Comparison of ENCODE assay signal across 9 mouse cellular contexts in genomic region chr5:112640651-112641050, GRCm38 (mm10).
DNase-seq lines count a peak whose midpoint lies in the region; ATAC-seq and TF ChIP-seq lines count a peak whose summit lies in the region.
"Had no signal": no experiment of that assay in that cellular context is flagged by ENCODE, and none has a peak within 500 bp of the region (broad histone marks: within the 10 kb centered on the region; RNA-seq: fewer than 3 reads in every experiment).

No protein-coding gene starts in this region.

- H3K4me1 ChIP-seq in intestine, postnatal 0 days (replicated peaks; ENCODE audit: control insufficient read depth, insufficient read depth, low read length): no peaks in the 10 kb centered on the region

- no peak overlapping the region for H3K4me3 ChIP-seq in intestine, postnatal 0 days (ENCODE audit: low read depth, low read length)

- ATAC-seq in intestine, postnatal 0 days: peak; percentile 61; the same call in 1 of the 2 replicates
- 0 out of 2 replicates have a peak, but pooled peaks have one; percentile 19 for ATAC-seq in neutrophil, adult 5-6 weeks (ENCODE audit: extremely low read depth, insufficient number of reproducible peaks, low FRiP score, poor library complexity, severe bottlenecking)

- TF ChIP-seq CTCF in intestine, postnatal 0 days (IDR thresholded peaks at IDR 0.05; ENCODE audit: low read depth): no peak

- H3K4me2 ChIP-seq in intestine, postnatal 0 days (replicated peaks; ENCODE audit: low read depth): peak overlapping the region; percentile 32; the same call in 1 of the 2 replicates

- peak; percentile 46 to 61 for DNase-seq in kidney, postnatal 4 days
- DNase-seq in kidney, adult 11 months: no peak
- peak; percentile 86 for DNase-seq in embryo, embryonic 10 days (ENCODE audit: low spot score)
- DNase-seq in MN1 (ENCODE audit: low spot score): no peak
- DNase-seq in layer of hippocampus, adult 9-10 months (ENCODE audit: low spot score): no peak
- no peak for DNase-seq in layer of hippocampus, postnatal 10 days (ENCODE audit: low spot score in 2 of 2)
- DNase-seq: thymus, postnatal 4 days had no signal

- H3K27ac ChIP-seq in intestine, postnatal 0 days (ENCODE audit: low read depth, low read length): no peak overlapping the region

- H3K27me3 ChIP-seq in intestine, postnatal 0 days (replicated peaks; ENCODE audit: control insufficient read depth, insufficient read depth, low read length): no peaks in the 10 kb centered on the region

- WGBS in intestine, postnatal 0 days: 23% methylated on average over 13 of the region's 13 CpGs

- no peak overlapping the region for H3K9ac ChIP-seq in intestine, postnatal 0 days (ENCODE audit: low read depth, low read length)

- H3K9me3 ChIP-seq in intestine, postnatal 0 days (ENCODE audit: control insufficient read depth): no peaks in the 10 kb centered on the region

- H3K36me3 ChIP-seq in intestine, postnatal 0 days (ENCODE audit: control insufficient read depth, insufficient read depth): no peaks in the 10 kb centered on the region

Comparison
In these comparisons a context has a peak if more than half of its experiments do, and no peak if none do; other contexts are left out.
1. DNase-seq: peak in kidney, postnatal 4 days (2 of 2) and embryo, embryonic 10 days (single experiment); none in kidney, adult 11 months (single experiment), MN1 (single experiment), layer of hippocampus, adult 9-10 months (single experiment) and layer of hippocampus, postnatal 10 days (0 of 2).